Mouse (Mus musculus): ENCODE data around the gene Dnlz. TPM values are rescaled to one million over a fixed set of nuclear protein-coding genes. Genes with fewer than 3 reads are reported as not detected.

The Dnlz gene
- total and polyA plus RNA-seq, 3 experiments = 7.6 to 14.2 (median 9.4) TPM

DNA sequence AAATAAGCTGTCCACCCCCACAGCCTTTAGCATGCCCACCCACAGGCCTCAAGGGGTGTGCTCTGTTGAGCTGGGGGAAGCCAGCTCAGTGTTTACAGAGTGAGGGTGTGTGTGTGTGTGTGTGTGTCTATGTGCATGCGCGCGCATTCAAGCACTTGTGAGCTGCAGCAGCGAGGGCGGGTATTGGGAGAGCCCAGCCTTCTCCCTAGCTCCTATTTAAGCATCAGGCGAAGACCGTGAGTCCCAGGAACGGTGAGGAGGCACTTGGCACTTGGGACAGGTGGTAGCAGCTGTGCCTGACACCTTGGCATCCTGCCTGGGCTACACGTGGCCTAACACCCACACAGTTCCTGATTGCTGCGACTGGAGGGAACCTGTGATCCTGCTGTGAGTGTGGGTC is 9.9 kb downstream of the Dnlz start:
- Histone ChIP-seq H3K4me1 (ENCODE audit: insufficient read depth, low read depth, low read length) (no peaks in the 10 kb centered on the region), H3K36me3 (replicated peaks) (peaks cover under 1% of the 10 kb centered on the region), H3K4me3 (ENCODE audit: low read depth, low read length) (no peak overlapping the region), H3K9me3 (replicated peaks) (no peaks in the 10 kb centered on the region), H3K27me3 (ENCODE audit: insufficient read depth, low read length) (peaks cover 76% of the 10 kb centered on the region)
- TF ChIP-seq TAL1 (conservative IDR thresholded peaks at IDR 0.05; ENCODE audit: low read depth, low read length) = no peak
- no peak for TF ChIP-seq POLR2AphosphoS5 (IDR thresholded peaks at IDR 0.05; ENCODE audit: insufficient replicate concordance, low read depth, low read length)
- no peak for TF ChIP-seq GATA2 (IDR thresholded peaks at IDR 0.05; ENCODE audit: borderline replicate concordance, low read depth, low read length)
- no peak for TF ChIP-seq CTCF (IDR thresholded peaks at IDR 0.05; ENCODE audit: low read depth, low read length)
- TF ChIP-seq GATA1 (IDR thresholded peaks at IDR 0.05; ENCODE audit: borderline replicate concordance, low read length) = no peak
- ATAC-seq (ENCODE audit: extremely low read depth, insufficient number of reproducible peaks, low FRiP score, poor library complexity, severe bottlenecking) (no peak), DNase-seq (ENCODE audit: low spot score) (no peak)

DNA sequence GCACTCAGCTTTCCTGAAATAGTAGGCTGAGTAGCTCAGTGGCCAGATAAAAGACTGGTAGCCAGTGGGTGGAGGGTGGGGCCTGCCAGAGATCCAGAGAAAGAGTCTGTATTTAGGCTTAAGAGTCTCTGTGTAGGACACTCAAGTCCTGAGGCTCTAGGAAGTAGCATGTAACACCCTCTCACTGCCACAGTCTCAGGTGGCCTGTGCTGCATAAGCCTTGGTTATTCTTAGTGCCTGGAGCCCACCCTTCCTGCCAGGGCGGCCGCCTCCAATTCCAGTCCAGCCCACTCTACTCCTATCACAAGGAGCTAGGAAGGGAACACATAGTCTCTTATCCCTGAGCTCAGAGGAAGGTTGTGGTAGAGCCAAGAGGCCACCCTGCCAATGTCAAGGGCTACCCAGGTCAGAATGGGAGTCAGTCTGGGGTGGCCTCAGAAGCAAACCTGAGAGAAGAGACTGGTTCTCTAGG is 10.4 kb downstream of the Dnlz start:
- Histone ChIP-seq H3K9me3 (replicated peaks) (no peaks in the 10 kb centered on the region), H3K4me1 (ENCODE audit: insufficient read depth, low read depth, low read length) (no peaks in the 10 kb centered on the region), H3K36me3 (replicated peaks) (no peaks in the 10 kb centered on the region), H3K4me3 (ENCODE audit: low read depth, low read length) (no peak overlapping the region), H3K27me3 (ENCODE audit: insufficient read depth, low read length) (peaks cover 76% of the 10 kb centered on the region)
- ATAC-seq (ENCODE audit: extremely low read depth, insufficient number of reproducible peaks, low FRiP score, poor library complexity, severe bottlenecking) (no peak), DNase-seq (ENCODE audit: low spot score) (no peak)
- TF ChIP-seq GATA2 (IDR thresholded peaks at IDR 0.05; ENCODE audit: borderline replicate concordance, low read depth, low read length) = no peak
- TF ChIP-seq POLR2AphosphoS5 (IDR thresholded peaks at IDR 0.05; ENCODE audit: insufficient replicate concordance, low read depth, low read length) = no peak
- TF ChIP-seq GATA1 (IDR thresholded peaks at IDR 0.05; ENCODE audit: borderline replicate concordance, low read length) = no peak
- TF ChIP-seq TAL1 (conservative IDR thresholded peaks at IDR 0.05; ENCODE audit: low read depth, low read length) = no peak
- no peak for TF ChIP-seq CTCF (IDR thresholded peaks at IDR 0.05; ENCODE audit: low read depth, low read length)

DNA sequence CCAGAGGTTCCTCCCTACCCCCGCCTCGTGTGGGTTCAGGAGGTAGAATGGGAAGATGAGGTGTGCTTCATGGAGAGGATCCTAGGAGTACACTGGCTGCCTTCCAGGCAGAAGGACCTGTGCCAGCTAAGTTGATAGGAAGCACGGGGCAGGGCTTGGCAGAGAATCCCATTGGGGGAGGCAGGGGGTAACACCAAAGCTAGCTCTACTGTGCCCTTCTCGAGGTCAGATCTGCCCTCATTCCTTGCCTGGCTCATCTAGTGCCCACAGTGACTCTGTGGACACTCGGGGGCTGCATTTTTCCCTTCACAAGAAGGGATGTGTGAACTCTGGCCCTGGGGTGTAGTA is 12.7 kb downstream of the Dnlz start:
- TF ChIP-seq GATA1 (IDR thresholded peaks at IDR 0.05; ENCODE audit: borderline replicate concordance, low read length) (no peak), TAL1 (conservative IDR thresholded peaks at IDR 0.05; ENCODE audit: low read depth, low read length) (no peak), GATA2 (IDR thresholded peaks at IDR 0.05; ENCODE audit: borderline replicate concordance, low read depth, low read length) (no peak), POLR2AphosphoS5 (IDR thresholded peaks at IDR 0.05; ENCODE audit: insufficient replicate concordance, low read depth, low read length) (no peak), CTCF (IDR thresholded peaks at IDR 0.05; ENCODE audit: low read depth, low read length) (no peak)
- H3K4me3 ChIP-seq (ENCODE audit: low read depth, low read length) = no peak overlapping the region
- DNase-seq (ENCODE audit: low spot score) = no peak
- peaks cover 59% of the 10 kb centered on the region for H3K27me3 ChIP-seq (ENCODE audit: insufficient read depth, low read length)
- no peaks in the 10 kb centered on the region for H3K9me3 ChIP-seq (replicated peaks)
- ATAC-seq (ENCODE audit: extremely low read depth, insufficient number of reproducible peaks, low FRiP score, poor library complexity, severe bottlenecking) = no peak
- H3K36me3 ChIP-seq (replicated peaks) = no peaks in the 10 kb centered on the region
- H3K4me1 ChIP-seq (ENCODE audit: insufficient read depth, low read depth, low read length) = no peaks in the 10 kb centered on the region

DNA sequence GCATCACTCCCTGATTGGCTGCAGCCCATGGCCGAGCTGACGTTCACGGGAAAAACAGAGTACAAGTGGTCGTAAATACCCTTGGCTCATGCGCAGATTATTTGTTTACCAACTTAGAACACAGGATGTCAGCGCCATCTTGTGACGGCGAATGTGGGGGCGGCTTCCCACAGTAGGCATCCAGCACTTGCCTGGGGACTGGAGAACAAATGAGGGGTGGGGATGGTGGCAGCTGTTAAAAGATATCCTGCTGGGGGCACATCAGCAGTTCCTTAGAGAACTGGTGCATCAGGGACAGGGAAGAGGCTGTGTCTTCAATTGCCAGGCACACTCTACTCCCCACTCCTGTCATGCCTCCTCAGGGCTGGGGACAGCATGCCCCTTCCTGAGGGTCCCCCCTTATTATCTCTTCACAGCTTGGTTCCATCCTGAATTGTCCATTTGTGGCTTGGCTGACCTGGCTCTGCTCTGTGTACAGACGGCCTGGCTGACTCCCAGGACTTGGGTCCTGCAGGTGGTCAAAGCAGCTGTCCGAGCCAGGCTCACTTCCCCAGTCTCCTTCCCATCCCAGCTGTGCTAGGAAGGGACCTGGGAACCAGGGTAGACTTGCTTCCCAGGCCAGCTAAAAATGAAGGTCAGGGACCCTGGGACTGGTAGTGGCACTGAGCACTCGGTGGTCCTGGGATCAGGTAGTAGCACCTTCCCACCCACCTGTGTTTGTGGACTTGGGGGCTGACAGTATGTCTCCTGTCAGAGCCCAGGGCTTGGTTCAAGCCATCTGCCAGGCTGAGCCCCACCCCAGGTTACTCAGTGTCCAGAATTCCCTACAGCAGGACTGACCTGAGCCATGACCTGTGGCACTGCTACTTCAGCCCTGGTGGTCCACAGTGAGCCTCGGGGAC is 13.4 kb downstream of the Dnlz start:
- DNase-seq (ENCODE audit: low spot score) (no peak), ATAC-seq (ENCODE audit: extremely low read depth, insufficient number of reproducible peaks, low FRiP score, poor library complexity, severe bottlenecking) (no peak)
- TF ChIP-seq TAL1 (conservative IDR thresholded peaks at IDR 0.05; ENCODE audit: low read depth, low read length) (no peak), CTCF (IDR thresholded peaks at IDR 0.05; ENCODE audit: low read depth, low read length) (no peak), GATA1 (IDR thresholded peaks at IDR 0.05; ENCODE audit: borderline replicate concordance, low read length) (no peak), POLR2AphosphoS5 (IDR thresholded peaks at IDR 0.05; ENCODE audit: insufficient replicate concordance, low read depth, low read length) (no peak), GATA2 (IDR thresholded peaks at IDR 0.05; ENCODE audit: borderline replicate concordance, low read depth, low read length) (no peak)
- Histone ChIP-seq H3K27me3 (ENCODE audit: insufficient read depth, low read length) (peaks cover 53% of the 10 kb centered on the region), H3K4me3 (ENCODE audit: low read depth, low read length) (no peak overlapping the region), H3K4me1 (ENCODE audit: insufficient read depth, low read depth, low read length) (no peaks in the 10 kb centered on the region), H3K9me3 (replicated peaks) (no peaks in the 10 kb centered on the region), H3K36me3 (replicated peaks) (no peaks in the 10 kb centered on the region)

DNA sequence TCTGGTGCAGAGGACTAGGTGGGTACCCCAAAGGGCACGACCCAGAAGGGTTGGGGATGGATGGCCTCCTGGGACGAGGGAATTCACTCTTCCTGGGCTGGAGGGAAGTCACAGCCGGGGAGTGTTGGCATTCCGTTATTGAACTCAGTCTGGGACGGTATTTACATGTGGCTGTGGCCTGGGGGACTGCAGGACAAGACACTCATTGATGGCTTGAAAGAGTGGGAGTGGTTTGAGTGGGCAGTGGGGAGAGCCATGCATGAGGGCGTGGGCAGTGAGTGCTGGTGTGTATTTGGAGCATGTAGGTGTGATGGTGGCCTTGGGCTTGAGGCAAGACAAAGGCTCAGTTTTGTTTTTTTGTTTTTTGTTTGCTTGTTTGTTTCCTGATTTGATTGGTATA is 21.2 kb downstream of the Dnlz start:
- ATAC-seq (ENCODE audit: extremely low read depth, insufficient number of reproducible peaks, low FRiP score, poor library complexity, severe bottlenecking) = no peak
- Histone ChIP-seq H3K9me3 (replicated peaks) (no peaks in the 10 kb centered on the region), H3K4me1 (ENCODE audit: insufficient read depth, low read depth, low read length) (peaks cover 8% of the 10 kb centered on the region), H3K36me3 (replicated peaks) (no peaks in the 10 kb centered on the region), H3K4me3 (ENCODE audit: low read depth, low read length) (no peak overlapping the region), H3K27me3 (ENCODE audit: insufficient read depth, low read length) (peaks cover 52% of the 10 kb centered on the region)
- DNase-seq (ENCODE audit: low spot score) = no peak
- no peak for TF ChIP-seq GATA1 (IDR thresholded peaks at IDR 0.05; ENCODE audit: borderline replicate concordance, low read length)
- no peak for TF ChIP-seq POLR2AphosphoS5 (IDR thresholded peaks at IDR 0.05; ENCODE audit: insufficient replicate concordance, low read depth, low read length)
- TF ChIP-seq TAL1 (conservative IDR thresholded peaks at IDR 0.05; ENCODE audit: low read depth, low read length) = no peak
- TF ChIP-seq GATA2 (IDR thresholded peaks at IDR 0.05; ENCODE audit: borderline replicate concordance, low read depth, low read length) = no peak
- no peak for TF ChIP-seq CTCF (IDR thresholded peaks at IDR 0.05; ENCODE audit: low read depth, low read length)

DNA sequence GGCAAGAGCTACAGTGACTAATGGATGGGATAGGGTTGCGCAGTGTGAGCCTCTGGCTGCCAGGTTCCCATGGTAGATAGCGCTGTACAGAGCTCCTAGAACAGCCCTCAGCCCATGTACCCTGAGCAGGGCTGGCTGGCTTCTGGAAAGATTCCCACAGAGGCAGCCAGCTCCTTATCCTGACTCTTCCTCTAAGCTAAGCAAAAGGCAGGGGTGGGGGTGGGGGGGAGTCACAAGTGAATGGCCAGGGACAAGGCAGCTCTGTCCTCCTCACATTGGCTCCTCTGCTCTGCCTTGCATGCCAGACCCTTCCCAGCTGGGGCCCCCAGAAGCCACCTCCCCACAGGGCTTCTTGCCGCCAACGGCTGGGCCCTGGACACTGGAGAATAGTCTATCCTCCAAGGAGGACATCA is 21.8 kb downstream of the Dnlz start:
- Histone ChIP-seq H3K9me3 (replicated peaks) (no peaks in the 10 kb centered on the region), H3K4me1 (ENCODE audit: insufficient read depth, low read depth, low read length) (peaks cover 13% of the 10 kb centered on the region), H3K27me3 (ENCODE audit: insufficient read depth, low read length) (peaks cover 57% of the 10 kb centered on the region), H3K4me3 (ENCODE audit: low read depth, low read length) (no peak overlapping the region), H3K36me3 (replicated peaks) (no peaks in the 10 kb centered on the region)
- DNase-seq (ENCODE audit: low spot score) = no peak
- no peak for ATAC-seq (ENCODE audit: extremely low read depth, insufficient number of reproducible peaks, low FRiP score, poor library complexity, severe bottlenecking)
- TF ChIP-seq TAL1 (conservative IDR thresholded peaks at IDR 0.05; ENCODE audit: low read depth, low read length) (no peak), CTCF (IDR thresholded peaks at IDR 0.05; ENCODE audit: low read depth, low read length) (no peak), GATA1 (IDR thresholded peaks at IDR 0.05; ENCODE audit: borderline replicate concordance, low read length) (no peak), POLR2AphosphoS5 (IDR thresholded peaks at IDR 0.05; ENCODE audit: insufficient replicate concordance, low read depth, low read length) (no peak), GATA2 (IDR thresholded peaks at IDR 0.05; ENCODE audit: borderline replicate concordance, low read depth, low read length) (no peak)
